Mouse (Mus musculus) lung, postnatal 36 days (tissue): ENCODE data around the gene Kcnh1.

ENCODE experiments used
- DNase-seq: peaks from one replicate; pipeline ENCODE4 v3.0.0; 2022; ENCODE audit warnings: mixed read lengths

Gene Kcnh1

DNA sequence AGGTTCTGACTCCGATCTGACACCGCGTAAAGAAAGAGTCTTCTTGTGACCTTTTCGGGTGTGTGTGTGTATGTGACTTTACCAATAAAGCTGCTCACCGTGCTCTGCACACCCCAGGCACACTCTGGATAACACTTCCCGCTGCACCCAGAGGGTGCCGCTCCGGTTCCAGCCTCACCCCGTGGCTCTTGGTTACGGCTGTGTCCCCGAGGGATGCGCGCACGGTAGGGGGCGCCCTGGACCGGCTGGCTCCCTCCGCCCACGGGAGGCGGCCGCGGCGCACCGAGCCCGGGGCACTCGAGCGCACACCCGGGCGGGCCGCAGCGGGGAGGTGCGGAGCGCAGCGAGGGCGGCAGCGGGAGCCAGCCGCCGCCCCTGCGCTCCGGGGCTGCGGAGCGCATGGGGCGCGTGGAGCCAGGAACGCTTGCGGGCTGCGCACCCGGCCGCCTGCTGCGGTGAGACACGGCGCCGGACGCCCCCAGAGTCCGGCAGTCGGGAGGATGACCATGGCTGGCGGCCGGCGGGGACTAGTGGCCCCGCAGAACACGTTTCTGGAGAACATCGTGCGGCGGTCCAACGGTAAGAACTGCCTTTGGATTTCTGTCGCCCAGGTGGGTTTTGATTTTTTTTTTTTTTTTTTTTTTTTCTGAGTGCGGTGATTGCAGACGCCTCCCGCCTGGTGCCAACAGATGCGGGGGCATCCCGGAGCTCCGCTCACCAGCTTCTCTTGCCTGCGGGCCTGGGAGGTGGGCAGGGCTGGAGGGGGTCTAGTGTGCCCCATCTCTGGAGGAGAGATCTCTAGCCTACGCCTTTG is at the start of gene Kcnh1:
Gene Kcnh1, plus strand, starts transcription at position 267 of the 814 bp plus-strand sequence.
- peak; percentile 93 for DNase-seq

DNA sequence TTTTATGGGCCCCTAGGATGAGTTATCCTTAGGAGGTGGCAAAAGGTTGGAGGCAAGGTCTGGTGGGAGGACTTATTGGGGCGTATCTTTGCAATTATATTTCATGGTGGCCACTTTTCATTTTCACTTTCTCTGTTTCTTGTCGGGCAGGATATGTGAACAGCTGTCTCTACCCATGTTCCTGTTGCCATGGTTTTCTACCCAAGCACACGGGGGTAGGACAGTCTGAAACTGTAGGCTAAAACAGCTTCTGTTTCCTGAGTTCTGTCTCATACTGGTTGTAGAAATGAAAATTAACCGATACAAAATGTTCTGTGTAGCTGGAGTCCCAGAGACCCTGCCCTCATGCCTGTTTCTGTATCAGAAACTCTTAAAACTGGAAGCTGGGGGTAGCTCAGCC is 39.4 kb upstream of the Kcnh1 start:
- DNase-seq = no peak

DNA sequence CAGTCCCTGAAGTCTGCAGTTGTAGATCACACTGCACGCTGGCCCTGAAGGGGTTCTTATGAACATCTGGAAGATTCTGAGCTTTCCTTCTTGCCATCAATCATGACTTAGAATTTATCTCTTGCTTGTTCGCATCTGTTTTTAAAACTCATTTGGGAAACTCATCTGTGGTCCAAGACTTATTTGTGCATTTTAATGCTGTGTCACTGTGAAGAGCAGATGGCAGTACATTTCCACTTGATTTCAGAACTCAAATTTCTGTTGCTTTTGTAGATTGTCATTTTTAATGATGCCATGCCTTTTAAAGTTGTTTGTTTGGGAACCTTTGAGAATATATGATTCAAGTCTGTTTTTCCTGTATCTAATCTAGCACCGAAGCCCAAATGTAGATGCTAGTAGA is 19.1 kb upstream of the Kcnh1 start:
- DNase-seq = no peak

DNA sequence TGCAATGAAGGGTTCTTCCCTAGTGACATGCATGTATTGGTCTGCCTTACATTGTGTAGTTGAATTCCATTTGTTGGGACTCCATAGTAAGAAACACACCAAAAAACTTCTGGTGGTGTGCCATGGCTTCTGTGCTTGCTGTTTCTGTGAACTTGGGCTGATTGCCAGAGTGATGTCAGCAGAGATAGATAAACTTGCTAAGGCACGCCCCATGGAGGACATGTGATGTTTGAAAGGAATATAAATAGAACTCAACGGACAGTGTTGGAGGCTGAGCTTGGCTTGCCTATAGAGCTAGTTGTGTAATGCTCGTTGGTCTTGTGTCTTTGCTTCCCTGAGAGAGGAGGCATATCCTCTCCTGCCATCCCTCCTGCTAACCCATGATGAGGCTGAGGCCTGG is 10.7 kb upstream of the Kcnh1 start:
- DNase-seq = peak; percentile 33

DNA sequence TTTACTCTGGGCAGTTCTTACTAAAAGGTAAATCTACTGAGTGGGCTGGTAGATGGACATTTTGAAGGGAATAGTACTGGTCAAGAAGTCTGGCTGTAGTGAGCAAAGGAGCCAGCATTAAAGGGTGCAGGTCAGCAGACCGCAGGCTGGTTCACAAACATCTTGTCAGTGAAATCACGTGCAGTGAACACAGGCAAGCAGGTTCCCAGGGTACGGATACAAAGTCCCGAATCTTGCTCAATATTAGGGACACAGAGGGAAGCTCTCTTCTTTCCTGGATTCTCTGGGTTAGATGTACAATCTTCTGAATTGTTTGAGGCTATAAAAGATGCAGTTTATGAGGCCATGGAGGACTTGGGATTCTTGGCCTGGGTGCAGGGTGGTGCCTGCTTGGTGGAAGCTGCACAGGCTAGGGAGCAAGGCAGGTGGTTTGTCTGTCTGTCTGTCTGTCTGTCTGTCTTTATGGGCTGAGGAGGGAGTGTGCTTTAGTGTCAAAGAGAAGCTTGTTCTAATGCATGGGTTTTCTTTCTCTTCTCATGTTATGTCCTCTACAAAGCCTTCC is 8.8 kb upstream of the Kcnh1 start:
- DNase-seq = no peak

DNA sequence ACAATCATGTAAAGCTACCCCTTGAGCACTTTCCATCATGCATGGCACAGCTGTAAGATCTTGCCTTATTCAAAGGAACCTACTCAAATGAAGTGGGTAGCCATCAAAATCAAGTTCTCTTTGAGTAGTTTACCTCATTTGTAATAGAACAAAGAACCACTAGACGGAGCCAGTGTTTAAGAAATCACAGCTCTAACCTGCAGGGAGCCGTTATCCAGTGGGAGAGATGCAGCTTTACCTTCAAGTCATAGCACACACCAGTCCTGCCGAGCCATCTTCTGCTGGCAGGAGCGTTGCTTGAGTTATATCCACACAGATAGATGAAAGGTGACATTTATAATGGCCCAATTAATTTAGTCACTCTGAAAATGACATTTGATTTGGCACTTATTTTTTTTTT is 1.5 kb upstream of the Kcnh1 start:
- peak; percentile 80 for DNase-seq

DNA sequence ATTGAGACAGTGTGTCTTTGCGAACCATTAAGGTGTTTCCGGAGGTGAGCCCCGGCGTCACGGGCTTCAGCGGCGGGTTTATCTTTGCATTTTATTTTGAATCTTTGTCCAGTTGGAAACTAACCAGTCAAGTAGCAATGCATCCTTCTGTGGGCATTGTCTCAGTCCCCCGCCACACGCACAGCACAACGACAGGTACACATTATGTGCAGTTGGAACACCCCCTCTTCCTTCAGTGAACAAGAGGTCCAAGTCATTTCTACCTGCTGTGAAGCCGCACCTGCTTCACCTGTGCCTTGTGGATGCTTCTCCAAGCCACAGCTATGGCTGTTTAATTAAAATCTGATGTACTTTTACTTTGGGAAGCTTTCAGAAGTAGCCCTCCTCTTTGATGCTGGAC is 803 bp upstream of the Kcnh1 start:
- DNase-seq = no peak

DNA sequence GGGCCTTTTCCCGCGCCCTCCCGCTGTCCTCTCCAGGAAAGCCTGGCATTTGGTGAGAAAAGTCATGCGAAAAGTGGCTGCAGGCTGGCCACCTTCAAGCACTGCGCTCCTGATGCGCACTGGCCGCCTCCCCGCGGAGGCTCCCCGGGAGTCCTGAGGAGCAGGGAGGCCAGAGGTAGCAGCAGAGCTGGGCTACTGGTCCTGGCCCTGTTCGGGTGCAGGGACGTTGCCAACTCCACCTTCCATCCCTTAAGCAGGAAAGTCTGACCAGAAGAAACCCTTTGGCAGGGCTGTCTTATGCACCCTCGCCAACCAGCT is 707 bp downstream of the Kcnh1 start:
- no peak for DNase-seq

DNA sequence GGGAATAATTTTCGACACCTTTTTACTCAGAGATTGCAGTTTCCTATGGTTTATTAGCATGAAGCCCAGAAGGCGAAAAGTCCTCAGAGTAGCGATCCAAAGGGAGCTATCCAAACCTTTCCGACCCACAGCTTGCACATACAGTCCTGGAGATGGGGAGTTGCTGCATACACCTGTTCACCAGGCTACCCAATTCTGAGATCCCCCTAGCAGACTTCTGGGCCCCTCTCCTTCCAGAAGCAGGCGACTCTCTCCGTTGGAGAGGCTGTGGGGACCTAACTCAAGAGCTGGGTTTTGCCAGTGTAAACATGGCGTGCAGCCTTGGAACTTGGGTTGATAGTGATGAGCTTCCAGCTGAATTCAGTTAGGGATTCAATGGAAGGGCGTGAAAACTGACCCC is 1.3 kb downstream of the Kcnh1 start:
- DNase-seq = no peak

DNA sequence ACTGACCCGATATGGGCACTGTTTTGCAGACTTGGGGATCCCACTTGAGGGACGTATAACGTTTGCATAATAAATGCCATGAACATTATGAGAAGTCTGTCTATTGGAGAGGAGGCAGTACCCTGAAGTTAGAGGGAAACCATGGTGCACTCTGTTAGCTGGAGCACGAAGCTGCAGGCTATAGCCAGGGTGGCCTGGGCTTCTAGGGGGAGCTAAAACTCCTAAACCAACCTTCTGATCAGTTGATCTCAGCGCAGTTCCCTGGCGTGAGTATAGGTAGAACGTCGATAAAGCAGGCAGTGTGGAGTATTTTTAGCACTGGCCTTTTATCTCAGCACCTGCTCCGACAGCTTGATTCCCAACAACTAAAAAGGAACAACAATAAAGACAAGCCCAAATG is 2.1 kb downstream of the Kcnh1 start:
- no peak for DNase-seq

DNA sequence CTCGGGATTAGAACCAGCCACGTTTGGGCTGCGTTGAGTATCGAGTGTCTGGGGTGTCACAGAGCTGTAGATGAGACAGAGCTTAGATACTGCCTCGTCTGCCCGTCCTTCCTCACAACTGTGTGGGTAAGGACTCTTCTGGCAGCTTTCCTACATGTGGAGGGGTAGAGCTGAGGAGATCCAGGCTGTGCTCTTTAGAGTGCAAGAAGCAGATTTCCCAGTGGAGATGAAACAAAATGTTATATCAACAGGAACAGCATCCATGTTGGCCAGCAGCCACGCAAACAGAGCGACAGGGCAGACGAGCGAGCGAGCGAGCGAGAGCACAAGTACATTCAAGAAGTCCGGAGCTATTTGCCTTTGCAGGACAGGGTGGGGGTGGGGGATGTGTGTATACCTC is 3.1 kb downstream of the Kcnh1 start:
- peak; percentile 58 for DNase-seq

DNA sequence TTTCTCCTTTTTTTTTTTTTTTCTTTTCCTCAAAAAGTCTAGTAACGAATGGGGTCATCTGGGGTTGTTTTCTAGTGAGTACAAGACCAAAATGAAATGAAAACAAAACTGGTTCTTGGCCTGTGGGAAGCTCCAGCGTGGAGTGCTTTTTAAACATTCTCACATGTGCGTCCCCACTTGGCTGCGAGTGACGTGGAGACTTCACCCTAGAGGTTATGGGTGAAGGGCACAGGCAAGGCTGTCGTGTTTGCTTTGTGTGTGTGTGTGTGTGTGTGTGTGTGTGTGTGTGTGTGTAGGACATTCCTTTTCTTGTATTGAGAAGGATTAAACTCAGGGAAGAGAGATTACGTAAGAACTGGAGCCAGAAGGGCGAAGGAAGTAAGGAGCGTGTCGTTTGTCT is 6.9 kb downstream of the Kcnh1 start:
- peak; percentile 71 for DNase-seq

DNA sequence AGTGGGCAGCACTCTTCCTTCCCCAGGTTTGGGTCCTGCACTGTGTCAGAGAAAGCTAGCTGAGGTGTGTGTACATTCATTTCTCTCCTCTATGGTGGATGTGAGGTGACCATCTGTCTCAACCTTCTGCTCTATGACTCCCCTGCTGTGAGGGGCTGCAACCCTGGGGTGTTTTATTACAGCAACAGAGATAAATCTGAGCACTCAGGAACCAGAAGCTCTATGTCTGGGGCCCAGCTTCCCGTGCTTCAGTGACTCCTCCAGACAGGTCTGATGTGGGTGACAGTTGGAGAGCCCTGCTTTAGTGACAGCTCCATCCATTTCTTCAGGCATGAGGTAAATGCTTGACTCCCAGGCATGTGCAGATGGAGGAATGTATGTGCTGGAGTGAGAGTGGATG is 12.4 kb downstream of the Kcnh1 start:
- DNase-seq = no peak

DNA sequence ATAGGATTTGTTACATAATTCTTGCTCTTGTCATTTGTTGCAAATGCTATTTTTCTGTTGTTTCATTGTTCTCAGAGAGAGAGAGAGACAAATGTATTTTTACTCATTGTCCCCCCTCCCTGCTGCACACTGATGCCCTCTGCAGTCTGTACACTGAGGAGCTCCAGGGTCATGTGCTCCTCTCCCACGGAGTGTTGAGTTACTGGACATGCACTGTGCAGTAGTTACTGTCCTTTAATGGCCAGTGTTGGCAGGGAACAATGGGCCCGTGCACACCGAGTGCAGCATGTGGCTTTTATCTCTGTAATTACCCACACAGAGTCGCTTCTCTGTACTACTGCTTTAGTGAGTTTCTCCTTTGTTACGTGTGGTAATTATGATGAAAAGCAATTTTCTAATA is 17.4 kb downstream of the Kcnh1 start:
- DNase-seq = no peak

DNA sequence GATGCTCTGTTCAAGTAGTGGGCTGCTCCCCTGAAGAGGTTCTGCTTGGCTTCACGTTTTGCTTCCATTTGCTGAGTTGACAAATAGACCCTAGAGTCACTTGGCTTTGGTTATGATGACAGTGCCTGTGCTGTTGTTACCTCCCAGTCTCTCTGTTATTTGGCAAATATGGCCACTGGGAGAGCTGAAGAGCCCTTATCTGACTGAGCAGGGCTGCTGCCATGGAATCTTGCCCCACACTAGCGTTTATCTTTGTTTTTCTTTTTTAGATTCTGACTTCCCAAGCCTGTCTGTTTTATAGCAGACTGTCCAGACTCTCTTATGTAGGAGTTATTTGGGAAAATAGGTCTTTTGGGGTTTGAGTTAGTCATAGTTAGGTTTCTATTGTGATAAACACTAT is 21.9 kb downstream of the Kcnh1 start:
- no peak for DNase-seq

DNA sequence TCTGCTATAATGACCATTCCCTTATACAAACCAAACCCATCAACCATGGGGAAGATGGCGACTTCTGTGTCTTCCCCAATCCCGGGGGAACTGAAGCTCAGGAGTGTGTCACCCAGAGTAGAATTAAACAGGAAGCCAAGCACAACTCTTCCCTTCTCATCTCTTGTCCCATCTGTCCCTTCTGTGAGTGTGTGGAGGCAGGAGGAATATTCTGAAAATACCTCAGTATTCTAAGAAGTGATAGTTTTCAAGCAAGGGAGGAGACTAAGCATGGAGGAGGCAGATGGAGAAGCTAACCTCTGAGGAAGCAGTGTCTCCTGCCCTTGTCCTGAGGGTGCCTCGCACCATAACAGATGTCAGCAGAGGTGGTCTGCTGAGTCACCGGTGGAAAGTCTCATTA is 24.1 kb downstream of the Kcnh1 start:
- DNase-seq = no peak

DNA sequence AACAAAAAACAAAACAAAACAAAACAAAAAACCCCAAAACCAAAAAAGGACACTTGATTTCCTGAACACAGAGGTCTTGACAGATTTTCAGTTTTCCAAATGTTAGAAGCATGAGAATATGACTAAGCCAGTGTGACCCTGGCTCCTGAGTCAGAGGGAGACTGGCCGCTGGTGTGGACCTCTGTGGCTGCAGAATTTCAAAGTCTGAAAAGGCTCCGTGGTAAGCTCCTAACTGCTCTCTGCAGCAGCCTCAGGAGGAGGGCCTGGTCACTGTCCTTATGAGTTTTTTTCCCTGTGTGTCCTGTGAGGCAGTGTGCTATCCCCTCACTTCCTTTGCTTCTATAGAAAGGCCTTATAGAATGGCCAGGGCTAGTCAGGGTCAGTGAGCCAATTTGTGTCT is 29.6 kb downstream of the Kcnh1 start:
- no peak for DNase-seq

DNA sequence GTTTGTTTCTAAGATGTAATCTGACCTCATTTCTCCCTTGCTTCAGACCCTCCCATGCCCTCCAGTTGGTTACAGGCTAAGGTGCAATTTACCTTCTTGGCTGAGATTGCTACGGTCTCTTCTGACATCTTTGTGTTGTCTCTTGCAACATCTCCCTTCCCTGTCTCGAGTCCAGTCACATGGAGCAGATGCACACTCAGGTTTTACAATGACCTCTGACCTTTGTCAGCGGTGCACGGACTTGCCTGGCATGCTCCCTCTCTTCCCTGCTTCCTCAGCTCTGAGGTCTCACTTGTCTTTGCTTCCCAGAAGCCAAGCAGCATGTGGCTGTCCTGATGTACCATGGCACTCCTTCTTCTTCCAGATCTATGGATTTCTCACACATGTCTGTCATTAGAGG is 33.6 kb downstream of the Kcnh1 start:
- DNase-seq = no peak

DNA sequence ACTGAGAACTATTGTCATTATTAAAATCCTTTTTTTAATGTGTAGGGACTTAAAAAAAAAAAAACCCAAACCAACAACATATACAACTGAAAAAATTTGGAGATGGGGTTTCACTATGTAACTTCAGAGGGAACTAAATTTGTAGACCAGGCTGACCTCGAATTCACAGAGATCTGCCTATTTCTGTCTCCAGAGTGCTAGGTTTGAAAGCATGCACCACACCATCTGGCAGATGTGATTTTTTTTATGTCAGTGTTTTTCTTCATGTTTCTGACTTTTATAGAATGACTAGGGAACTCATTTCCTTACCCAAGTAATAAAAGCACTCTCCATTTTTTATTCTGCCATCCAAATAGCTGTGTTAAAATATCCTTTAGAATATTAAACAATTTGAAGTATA is 42.1 kb downstream of the Kcnh1 start:
- no peak for DNase-seq

DNA sequence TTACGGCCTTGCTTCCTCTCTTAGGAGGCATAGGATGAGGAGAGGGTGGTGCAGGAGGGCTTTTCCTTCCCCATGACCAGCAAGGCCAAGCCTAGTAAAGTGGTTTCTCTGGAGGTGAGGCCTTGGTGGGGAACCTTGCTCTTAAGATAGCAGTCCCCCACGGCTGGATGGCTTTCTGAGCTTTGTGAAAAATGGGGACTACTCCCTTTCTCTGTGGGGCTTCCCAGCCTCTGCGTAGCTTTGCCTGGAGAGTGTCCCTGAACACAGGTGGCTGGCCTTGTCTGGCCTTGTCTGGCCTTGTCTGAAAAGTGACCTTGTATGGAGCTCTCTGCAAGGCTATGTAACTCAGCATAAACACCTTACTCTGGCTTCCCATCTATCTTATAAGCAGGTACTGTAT is 56.3 kb downstream of the Kcnh1 start:
- DNase-seq = no peak

DNA sequence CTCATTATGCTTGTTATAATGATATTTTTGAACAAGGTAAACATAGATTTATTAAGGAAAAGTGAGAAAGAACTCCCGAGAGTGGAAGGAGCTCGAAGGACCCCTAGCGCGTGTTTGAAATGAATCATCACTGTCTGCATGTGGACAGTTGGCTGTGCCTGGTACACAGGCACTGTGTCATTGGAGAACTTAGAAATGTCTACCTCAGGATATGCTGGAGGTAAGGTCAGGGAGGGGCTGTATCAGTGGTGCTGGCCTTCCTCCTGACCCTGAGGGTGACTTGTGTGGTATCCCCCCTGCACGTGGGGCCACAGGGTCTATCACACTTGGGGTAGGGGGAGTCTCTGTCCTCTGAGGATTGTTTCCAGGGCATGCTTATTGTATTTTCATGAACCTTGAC is 68.6 kb downstream of the Kcnh1 start:
- no peak for DNase-seq

DNA sequence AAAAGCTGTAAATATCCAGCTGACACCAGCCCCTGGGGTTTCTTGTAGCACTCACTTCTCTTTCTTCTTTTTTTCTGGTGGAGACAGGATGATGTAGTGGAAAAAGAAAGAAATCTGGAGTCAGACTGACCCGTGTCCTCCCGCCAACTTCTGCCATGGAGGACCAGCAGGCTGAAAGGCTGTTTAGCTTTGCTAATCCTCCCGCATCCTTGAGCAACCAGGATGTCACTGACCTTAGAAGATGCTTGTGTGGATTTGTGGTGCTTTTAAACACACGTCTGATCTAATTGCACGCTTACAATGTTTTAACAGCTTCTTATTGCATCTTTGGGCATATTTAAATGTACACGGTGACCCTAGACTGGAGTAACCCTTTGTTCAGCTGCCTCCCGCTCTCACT is 69.0 kb downstream of the Kcnh1 start:
- no peak for DNase-seq

DNA sequence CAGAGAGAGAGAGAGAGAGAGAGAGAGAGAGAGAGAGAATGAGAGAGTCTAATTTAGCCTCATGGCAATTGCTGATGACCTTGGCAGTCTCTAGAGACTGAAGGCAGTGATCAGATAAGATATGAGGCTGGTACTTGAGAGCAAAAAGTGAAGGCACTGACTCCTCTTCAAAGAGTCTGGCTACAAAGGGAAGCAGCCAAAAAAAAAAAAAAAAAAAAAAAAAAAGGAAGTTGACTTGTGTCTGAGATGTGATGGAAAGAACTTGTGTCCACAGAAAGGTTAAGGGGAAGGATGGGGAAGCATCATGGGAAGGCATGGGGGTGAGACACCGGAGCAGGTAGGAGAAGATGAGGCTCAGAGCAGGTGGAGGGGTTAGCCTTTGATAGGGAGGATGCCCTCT is 75.1 kb downstream of the Kcnh1 start:
- DNase-seq = no peak

DNA sequence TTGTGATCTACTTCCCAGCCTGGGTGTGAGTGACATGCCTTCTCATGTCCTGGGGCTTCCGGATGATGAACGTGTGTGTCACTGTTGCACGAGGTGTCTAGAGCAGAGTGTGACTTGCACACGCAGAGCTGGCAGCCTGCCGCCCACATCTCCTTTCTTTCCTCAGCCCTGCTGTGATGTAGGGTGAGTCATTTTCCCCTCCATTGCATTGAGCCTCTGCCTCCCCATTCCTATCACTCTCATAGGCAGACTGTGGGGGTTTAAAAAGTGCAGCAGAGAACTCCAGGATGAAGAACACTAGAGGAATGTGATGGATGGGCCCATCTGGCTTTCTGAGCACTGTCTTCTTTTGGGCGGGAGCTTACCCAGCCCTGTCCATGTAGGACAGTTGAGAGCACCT is 76.4 kb downstream of the Kcnh1 start:
- DNase-seq = no peak

DNA sequence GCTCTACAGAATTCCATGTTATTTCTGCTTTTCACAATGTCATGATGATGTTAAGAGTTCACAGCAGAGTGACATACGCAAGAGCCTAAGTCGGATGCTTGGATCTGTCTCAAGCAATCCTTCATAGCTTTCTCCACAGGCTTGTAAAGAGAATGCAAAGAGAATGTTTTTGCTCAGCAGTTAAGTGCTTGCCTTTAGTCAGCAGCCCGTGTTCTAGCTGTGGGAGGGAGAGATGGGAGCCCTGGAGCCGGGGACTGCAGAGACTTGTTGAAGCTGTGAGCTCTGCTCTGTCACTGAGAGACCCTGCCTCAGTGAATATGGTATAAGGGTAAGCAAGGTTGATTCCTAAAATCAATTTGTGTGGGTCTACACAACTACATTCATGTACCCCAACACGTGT is 78.3 kb downstream of the Kcnh1 start:
- DNase-seq = no peak
